Comparison of ENCODE assay signal across 10 mouse cellular contexts in the genomic region with DNA sequence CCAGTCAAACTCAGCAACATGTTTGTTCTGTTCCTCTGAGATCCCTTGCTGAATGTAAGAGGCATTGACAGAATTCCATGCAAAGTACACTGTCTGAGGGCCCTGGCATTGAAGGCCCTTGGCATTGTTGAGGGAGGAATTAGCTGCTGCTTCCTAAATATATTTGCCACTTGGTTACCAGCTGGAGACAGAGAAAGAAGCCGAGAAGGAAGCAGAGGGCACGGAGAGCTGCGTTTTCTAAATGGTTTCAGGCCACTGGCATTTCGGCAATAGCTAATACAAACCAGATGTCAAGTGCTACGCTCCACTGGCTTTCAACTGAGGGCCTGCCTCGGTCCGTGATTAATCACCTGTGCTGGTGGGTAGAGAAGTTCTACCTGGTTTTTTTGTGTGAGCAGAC.
A peak's percentile ranks its signal among the peaks of the same experiment; 100 is the strongest.
DNase-seq lines count a peak whose midpoint lies in the region; ATAC-seq and TF ChIP-seq lines count a peak whose summit lies in the region.
"Had no signal": no experiment of that assay in that cellular context is flagged by ENCODE, and none has a peak within 500 bp of the region (broad histone marks: within the 10 kb centered on the region; RNA-seq: fewer than 3 reads in every experiment).

No protein-coding gene starts in this region.

- no peaks in the 10 kb centered on the region for H3K36me3 ChIP-seq in embryonic facial prominence, embryonic 10.5 days (replicated peaks)
- no peaks in the 10 kb centered on the region for H3K36me3 ChIP-seq in forebrain, embryonic 16.5 days (ENCODE audit: control insufficient read depth, insufficient read depth)
- no peaks in the 10 kb centered on the region for H3K36me3 ChIP-seq in kidney, postnatal 0 days (ENCODE audit: insufficient read depth, low read length)
- H3K36me3 ChIP-seq in midbrain, postnatal 0 days (ENCODE audit: insufficient read depth, low read length) = no peaks in the 10 kb centered on the region

- H3K4me2 ChIP-seq in forebrain, embryonic 16.5 days (ENCODE audit: low read length) = peak overlapping the region; percentile 23
- H3K4me2 ChIP-seq in kidney, postnatal 0 days (ENCODE audit: low read length) = peak overlapping the region; percentile 19; the same call in 1 of the 2 replicates
- H3K4me2 ChIP-seq in midbrain, postnatal 0 days (ENCODE audit: low read depth, low read length, poor library complexity, severe bottlenecking) = no peak overlapping the region; the same call in 1 of the 2 replicates

- H3K4me1 ChIP-seq in embryonic facial prominence, embryonic 10.5 days = peaks cover 39% of the 10 kb centered on the region
- peaks cover 14% of the 10 kb centered on the region for H3K4me1 ChIP-seq in forebrain, embryonic 16.5 days (replicated peaks; ENCODE audit: control insufficient read depth, insufficient read depth, low read length)
- H3K4me1 ChIP-seq in kidney, postnatal 0 days (replicated peaks; ENCODE audit: insufficient read depth, low read length) = no peaks in the 10 kb centered on the region; the same call in 1 of the 2 replicates
- peaks cover 15% of the 10 kb centered on the region; the same call in 1 of the 2 replicates for H3K4me1 ChIP-seq in midbrain, postnatal 0 days (ENCODE audit: insufficient read depth, low read length)

- H3K27me3 ChIP-seq in embryonic facial prominence, embryonic 10.5 days (replicated peaks; ENCODE audit: low read depth, poor library complexity, severe bottlenecking) = peaks cover 14% of the 10 kb centered on the region; the same call in 1 of the 2 replicates
- H3K27me3 ChIP-seq in forebrain, embryonic 16.5 days (replicated peaks; ENCODE audit: control insufficient read depth, insufficient read depth, low read length) = no peaks in the 10 kb centered on the region
- no peaks in the 10 kb centered on the region for H3K27me3 ChIP-seq in kidney, postnatal 0 days (ENCODE audit: insufficient read depth, low read length)
- no peaks in the 10 kb centered on the region for H3K27me3 ChIP-seq in midbrain, postnatal 0 days (ENCODE audit: insufficient read depth, low read length)

- ATAC-seq in forebrain, embryonic 16.5 days = peak; percentile 38; the same call in 1 of the 2 replicates
- peak; percentile 56; the same call in 1 of the 2 replicates for ATAC-seq in kidney, postnatal 0 days (replicated peaks; ENCODE audit: low FRiP score, low read depth)
- ATAC-seq in midbrain, postnatal 0 days (ENCODE audit: low FRiP score) = no peak
- no peak for ATAC-seq in activated CD4-positive, CD25-positive, alpha-beta regulatory T cell, adult 4 months

- peak; percentile 69 for DNase-seq in embryonic facial prominence, embryonic 10.5 days (ENCODE audit: low spot score)
- peak; percentile 55 for DNase-seq in kidney, postnatal 0 days (ENCODE audit: low spot score)
- DNase-seq in midbrain, postnatal 0 days (ENCODE audit: low spot score) = peak; percentile 34
- DNase-seq in B cell, adult 2 months = no peak
- no peak for DNase-seq in thymus, postnatal 36 days
- DNase-seq in cerebellum, adult 11 months = no peak
- DNase-seq: cerebellum, adult 2 months; left cerebral cortex, postnatal 4 days had no signal

- 2% methylated on average over 7 of the region's 7 CpGs for WGBS in embryonic facial prominence, embryonic 10.5 days
- 4% methylated on average over 7 of the region's 7 CpGs for WGBS in forebrain, embryonic 16.5 days
- WGBS in kidney, postnatal 0 days = 9% methylated on average over 7 of the region's 7 CpGs
- WGBS in midbrain, postnatal 0 days = 12% methylated on average over 7 of the region's 7 CpGs

- no peak overlapping the region for H3K9ac ChIP-seq in forebrain, embryonic 16.5 days (replicated peaks; ENCODE audit: low read depth, low read length)
- H3K9ac ChIP-seq in kidney, postnatal 0 days (ENCODE audit: low read depth, low read length) = no peak overlapping the region
- no peak overlapping the region for H3K9ac ChIP-seq in midbrain, postnatal 0 days (replicated peaks; ENCODE audit: low read length, poor library complexity, severe bottlenecking)

- peak overlapping the region; percentile 34 for H3K4me3 ChIP-seq in embryonic facial prominence, embryonic 10.5 days
- H3K4me3 ChIP-seq in forebrain, embryonic 16.5 days (replicated peaks; ENCODE audit: low read length) = no peak overlapping the region
- H3K4me3 ChIP-seq in kidney, postnatal 0 days (replicated peaks; ENCODE audit: low read depth, low read length) = no peak overlapping the region
- no peak overlapping the region for H3K4me3 ChIP-seq in midbrain, postnatal 0 days (ENCODE audit: low read depth, low read length)

- TF ChIP-seq CTCF in kidney, postnatal 0 days (IDR thresholded peaks at IDR 0.05; ENCODE audit: low read depth) = no peak
- no peak for TF ChIP-seq CTCF in midbrain, postnatal 0 days (IDR thresholded peaks at IDR 0.05)

- H3K9me3 ChIP-seq in embryonic facial prominence, embryonic 10.5 days = no peaks in the 10 kb centered on the region
- no peaks in the 10 kb centered on the region for H3K9me3 ChIP-seq in forebrain, embryonic 16.5 days (ENCODE audit: control insufficient read depth, low read length)
- H3K9me3 ChIP-seq in kidney, postnatal 0 days (replicated peaks; ENCODE audit: low read length) = no peaks in the 10 kb centered on the region
- no peaks in the 10 kb centered on the region for H3K9me3 ChIP-seq in midbrain, postnatal 0 days (ENCODE audit: low read length)

- H3K27ac ChIP-seq in embryonic facial prominence, embryonic 10.5 days (replicated peaks) = peak overlapping the region; percentile 71
- H3K27ac ChIP-seq in forebrain, embryonic 16.5 days (ENCODE audit: low read length) = no peak overlapping the region
- peak overlapping the region; percentile 54 for H3K27ac ChIP-seq in kidney, postnatal 0 days
- no peak overlapping the region for H3K27ac ChIP-seq in midbrain, postnatal 0 days (ENCODE audit: low read depth, low read length)

Comparison
In these comparisons a context has a peak if more than half of its experiments do, and no peak if none do; other contexts are left out.
1. DNase-seq: peak in embryonic facial prominence, embryonic 10.5 days (single experiment), kidney, postnatal 0 days (single experiment) and midbrain, postnatal 0 days (single experiment); none in B cell, adult 2 months (0 of 2), thymus, postnatal 36 days (0 of 2) and cerebellum, adult 11 months (single experiment).
2. H3K27ac ChIP-seq: peak in embryonic facial prominence, embryonic 10.5 days (single experiment) and kidney, postnatal 0 days (single experiment); none in forebrain, embryonic 16.5 days (single experiment) and midbrain, postnatal 0 days (single experiment).
3. ATAC-seq: peak in forebrain, embryonic 16.5 days (single experiment) and kidney, postnatal 0 days (single experiment); none in midbrain, postnatal 0 days (single experiment) and activated CD4-positive, CD25-positive, alpha-beta regulatory T cell, adult 4 months (single experiment).